Mouse (Mus musculus): ENCODE data around the gene Tns1.

- no peak for TF ChIP-seq BHLHE40 (IDR thresholded peaks at IDR 0.05; ENCODE audit: borderline replicate concordance, low read depth, low read length)
- no peak for TF ChIP-seq GATA1 (IDR thresholded peaks at IDR 0.05; ENCODE audit: low read depth, low read length)
- no peak for TF ChIP-seq CTCF (IDR thresholded peaks at IDR 0.05 in 2 of 3, conservative IDR thresholded peaks at IDR 0.05 in 1 of 3; ENCODE audit: control insufficient read depth in 1 of 3, insufficient read depth in 1 of 3, low read depth in 2 of 3, low read length in 3 of 3, poor library complexity in 1 of 3, severe bottlenecking in 1 of 3)
- TF ChIP-seq MAX (IDR thresholded peaks at IDR 0.05; ENCODE audit: low read length), result no peak
- TF ChIP-seq NELFE (IDR thresholded peaks at IDR 0.05; ENCODE audit: low read depth, low read length), result no peak
- no peak for TF ChIP-seq USF1 (IDR thresholded peaks at IDR 0.05; ENCODE audit: low read depth, low read length)
- TF ChIP-seq ZMIZ1 (IDR thresholded peaks at IDR 0.05; ENCODE audit: low read depth, low read length), result no peak
- TF ChIP-seq EP300 (IDR thresholded peaks at IDR 0.05; ENCODE audit: low read depth in 1 of 2, low read length in 2 of 2), result no peak
Measured at GRCm38 (mm10) chr1:74035912-74036489, 88.2 kb downstream of the Tns1 start.
